Mouse (Mus musculus) limb, embryonic 11.5 days (tissue): ENCODE data around the gene Pgm2l1. TPM values are rescaled to one million over a fixed set of nuclear protein-coding genes. Genes with fewer than 3 reads are reported as not detected.

ENCODE experiments used
- ATAC-seq: fragments of 200-750 bp; cut with Nextera tagmentation; 2 replicates; pipeline ENCODE4 v1.8.0; 2017; ENCODE audit warnings: low read depth; ENCODE audit not compliant: insufficient number of reproducible peaks, low FRiP score, low TSS enrichment
- DNase-seq: peaks from one replicate; pipeline ENCODE4 v3.0.0-alpha.2; 2015; ENCODE audit warnings: low spot score
- H3K27ac ChIP-seq: fragments of 300-500 bp; sonication (generic); replicated peaks from 2 replicates; pipeline ENCODE4 v1.5.1; 2014; ENCODE audit warnings: low read depth, mild to moderate bottlenecking, low read length
- H3K27me3 ChIP-seq: fragments of 300-500 bp; sonication (generic); 2 replicates; pipeline ENCODE4 v1.6.1; 2014; ENCODE audit warnings: mild to moderate bottlenecking, low read length, mixed read lengths; ENCODE audit not compliant: control insufficient read depth, insufficient read depth
- H3K36me3 ChIP-seq: fragments of 300-500 bp; sonication (generic); 2 replicates; pipeline ENCODE4 v1.6.1; 2014; ENCODE audit warnings: mild to moderate bottlenecking, low read length, moderate library complexity, mixed read lengths; ENCODE audit not compliant: control insufficient read depth, insufficient read depth
- H3K4me1 ChIP-seq: fragments of 300-500 bp; sonication (generic); 2 replicates; pipeline ENCODE4 v1.6.1; 2014; ENCODE audit warnings: low read length, mixed read lengths; ENCODE audit not compliant: control insufficient read depth, insufficient read depth
- H3K4me2 ChIP-seq: fragments of 300-500 bp; sonication (generic); 2 replicates; pipeline ENCODE4 v1.6.1; 2014; ENCODE audit warnings: low read depth, mild to moderate bottlenecking, moderate library complexity; ENCODE audit not compliant: severe bottlenecking
- H3K4me3 ChIP-seq: fragments of 300-500 bp; sonication (generic); 2 replicates; pipeline ENCODE4 v1.5.1; 2014; ENCODE audit warnings: low read depth, low read length
- H3K9ac ChIP-seq: fragments of 300-500 bp; sonication (generic); 2 replicates; pipeline ENCODE4 v1.6.1; 2014; ENCODE audit warnings: mild to moderate bottlenecking, low read length
- H3K9me3 ChIP-seq: fragments of 300-500 bp; sonication (generic); 2 replicates; pipeline ENCODE4 v1.6.1; 2016; ENCODE audit warnings: low read length; ENCODE audit not compliant: control insufficient read depth
- WGBS: fragments of 180-500 bp; shearing (Covaris S2); extraction: QIAGEN DNeasy Blood & Tissue Kit; methylation state at CpG from one replicate; pipeline ENCODE4 v1.1.7; 2014; 5-methylcytosine and 5-hydroxymethylcytosine counted together
- polyA plus RNA-seq: library from polyadenylated mRNA; unstranded; fragments of >200 nt; fragmentation: Nextera tagmentation; extraction: Ambion mirVana; gene quantifications from 2 replicates; pipeline ENCODE4 v1.2.1, GENCODE M21; 2014

The Pgm2l1 gene
- polyA plus RNA-seq, 1 experiment from 2014 or later = 4.5 TPM

DNA sequence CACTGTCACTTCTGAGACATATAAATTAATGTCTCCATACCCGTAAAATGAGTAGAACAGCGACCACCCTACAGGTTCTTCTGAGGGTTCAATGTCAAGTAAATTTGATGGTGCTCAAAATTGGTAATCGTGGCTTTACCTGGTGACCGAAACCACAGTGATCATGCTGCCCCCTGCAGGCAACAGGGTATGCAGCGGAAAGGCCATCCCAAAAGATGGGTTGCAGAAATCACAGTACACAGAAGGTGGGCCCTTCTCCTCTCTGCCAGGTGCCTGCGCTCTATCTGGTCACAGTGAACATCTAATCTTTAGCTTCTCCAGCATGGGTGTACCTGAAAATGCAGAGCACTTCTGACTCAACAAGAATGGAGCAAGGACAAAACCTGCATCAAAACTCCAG lies 98.3 kb downstream of the Pgm2l1 start:
- no peak overlapping the region for H3K9ac ChIP-seq
- ATAC-seq (no peak), DNase-seq (peak; percentile 68)
- H3K4me1 ChIP-seq = no peaks in the 10 kb centered on the region
- no peak overlapping the region for H3K4me3 ChIP-seq
- H3K27me3 ChIP-seq = no peaks in the 10 kb centered on the region
- WGBS = 87% methylated on average over 6 of the region's 6 CpGs
- no peak overlapping the region for H3K4me2 ChIP-seq
- H3K36me3 ChIP-seq = no peaks in the 10 kb centered on the region; the same call in 1 of the 2 replicates
- H3K27ac ChIP-seq = no peak overlapping the region
- no peaks in the 10 kb centered on the region for H3K9me3 ChIP-seq

DNA sequence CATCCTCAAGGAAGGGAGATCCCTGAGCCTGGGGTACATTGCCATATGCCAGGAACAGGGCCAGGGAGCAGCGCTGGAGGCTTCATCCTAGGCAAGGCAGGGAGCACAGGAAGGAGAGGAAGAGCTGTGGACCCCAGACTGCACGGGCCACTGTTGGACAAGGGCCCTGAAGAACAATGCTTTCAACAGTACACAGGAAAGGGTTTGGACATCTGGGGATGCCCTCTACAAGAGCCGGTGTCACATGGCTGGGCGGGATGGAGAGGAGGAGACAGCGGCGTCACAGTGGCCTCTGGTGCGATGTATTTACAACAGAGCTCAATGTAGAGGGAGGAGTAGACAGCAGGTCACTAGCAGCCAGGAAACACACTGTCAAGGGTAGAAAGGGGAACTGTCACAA lies 100.3 kb downstream of the Pgm2l1 start:
- Histone ChIP-seq H3K4me1 (no peaks in the 10 kb centered on the region), H3K27ac (no peak overlapping the region), H3K36me3 (peaks cover 3% of the 10 kb centered on the region; the same call in 1 of the 2 replicates), H3K4me3 (no peak overlapping the region), H3K27me3 (no peaks in the 10 kb centered on the region), H3K9ac (no peak overlapping the region), H3K9me3 (no peaks in the 10 kb centered on the region), H3K4me2 (no peak overlapping the region)
- WGBS = 89% methylated on average over 7 of the region's 7 CpGs
- DNase-seq (no peak), ATAC-seq (no peak)

Other genes starting within 250 kb of the Pgm2l1 start
- gene Rnf169, start 246.9 kb upstream of the Pgm2l1 start, polyA plus RNA-seq = 7.2 and 7.9 TPM in 2 replicates
- 1.2 and 1.4 TPM in 2 replicates for gene Chrdl2, start 221.2 kb upstream of the Pgm2l1 start, polyA plus RNA-seq
- gene Pold3, start 105.8 kb upstream of the Pgm2l1 start, polyA plus RNA-seq = 96.4 and 100 TPM in 2 replicates
- gene Lipt2, start 68.1 kb upstream of the Pgm2l1 start, polyA plus RNA-seq = 27.2 and 28.9 TPM in 2 replicates
- 15.9 and 16.5 TPM in 2 replicates for gene Kcne3, start 50.9 kb upstream of the Pgm2l1 start, polyA plus RNA-seq
- gene P4ha3, start 58.1 kb downstream of the Pgm2l1 start, polyA plus RNA-seq = 5.9 and 6.0 TPM in 2 replicates
- 43.0 and 44.6 TPM in 2 replicates for gene C2cd3, start 144.8 kb downstream of the Pgm2l1 start, polyA plus RNA-seq
- gene Ppme1, start 144.9 kb downstream of the Pgm2l1 start, polyA plus RNA-seq = 68.6 and 71.3 TPM in 2 replicates
- not detected in 2 replicates for gene Ucp3, start 245.6 kb downstream of the Pgm2l1 start, polyA plus RNA-seq